Comparison of ENCODE assay signal across 10 mouse cellular contexts in the genomic region with DNA sequence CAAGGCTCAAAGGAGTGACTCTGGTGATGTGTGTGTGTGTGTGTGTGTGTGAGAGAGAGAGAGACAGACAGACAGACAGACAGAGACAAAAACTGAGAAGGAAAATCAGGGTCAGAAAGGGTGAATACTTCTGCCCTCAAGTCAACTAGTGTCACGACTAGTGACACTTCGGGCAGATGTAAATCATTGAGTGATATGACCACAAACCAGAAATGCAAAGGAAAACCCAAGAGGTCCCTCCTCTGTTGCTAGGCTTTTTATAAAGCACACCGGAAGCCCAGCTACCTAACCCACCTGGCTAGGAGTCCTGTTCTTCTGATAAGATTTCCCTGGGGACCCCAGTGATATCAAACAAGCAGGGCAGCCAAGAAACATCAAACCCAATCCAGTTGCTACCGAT. TPM values are rescaled to one million over a fixed set of nuclear protein-coding genes. Genes with fewer than 3 reads are reported as not detected.
A peak's percentile ranks its signal among the peaks of the same experiment; 100 is the strongest.
DNase-seq lines count a peak whose midpoint lies in the region; ATAC-seq and TF ChIP-seq lines count a peak whose summit lies in the region.
"Had no signal": no experiment of that assay in that cellular context is flagged by ENCODE, and none has a peak within 500 bp of the region (broad histone marks: within the 10 kb centered on the region; RNA-seq: fewer than 3 reads in every experiment).

No protein-coding gene starts in this region.

- peaks cover 11% of the 10 kb centered on the region for H3K4me1 ChIP-seq in lung, adult 2 months (ENCODE audit: control insufficient read depth, insufficient read depth, low read length)
- peaks cover 37% of the 10 kb centered on the region for H3K4me1 ChIP-seq in brown adipose tissue, adult 24 weeks (ENCODE audit: control insufficient read depth, insufficient read depth, insufficient read length, low read length)
- H3K4me1 ChIP-seq in hindbrain, embryonic 14.5 days (replicated peaks; ENCODE audit: control insufficient read depth, insufficient read depth, low read length): peaks cover 38% of the 10 kb centered on the region
- 0 out of 2 replicates have a peak, but pooled peaks cover 7% of the 10 kb centered on the region for H3K4me1 ChIP-seq in kidney, adult 2 months (ENCODE audit: control insufficient read depth, insufficient read depth, low read length)

- peak overlapping the region; percentile 27 for H3K4me3 ChIP-seq in lung, adult 2 months (replicated peaks; ENCODE audit: extremely low read depth, low read depth, low read length)
- H3K4me3 ChIP-seq in brown adipose tissue, adult 24 weeks (ENCODE audit: insufficient read depth, low read depth, low read length): peak overlapping the region; percentile 95
- H3K4me3 ChIP-seq in hindbrain, embryonic 14.5 days (replicated peaks; ENCODE audit: low read length): peak overlapping the region; percentile 83
- H3K4me3 ChIP-seq in myocyte: peak overlapping the region; percentile 70
- no peak overlapping the region for H3K4me3 ChIP-seq in kidney, adult 2 months (ENCODE audit: insufficient read depth, low read depth, low read length)

- no peaks in the 10 kb centered on the region for H3K36me3 ChIP-seq in hindbrain, embryonic 14.5 days (replicated peaks; ENCODE audit: control insufficient read depth, insufficient read depth)
- H3K36me3 ChIP-seq in myocyte (ENCODE audit: control insufficient read depth, insufficient read depth): no peaks in the 10 kb centered on the region
- no peaks in the 10 kb centered on the region for H3K36me3 ChIP-seq in kidney, adult 2 months (ENCODE audit: control insufficient read depth, insufficient read depth, low read length)

- H3K4me2 ChIP-seq in hindbrain, embryonic 14.5 days (replicated peaks): peak overlapping the region; percentile 78
- H3K4me2 ChIP-seq in myocyte (ENCODE audit: low read depth): peak overlapping the region; percentile 95

- no peaks in the 10 kb centered on the region for H3K9me3 ChIP-seq in hindbrain, embryonic 14.5 days (ENCODE audit: control insufficient read depth, low read length)

- peaks cover 60% of the 10 kb centered on the region for H3K79me2 ChIP-seq in myocyte (ENCODE audit: control insufficient read depth, insufficient read depth)

- no peak for DNase-seq in lung, adult 2 months
- no peak for DNase-seq in lung, adult 18-20 months
- DNase-seq in hindbrain, embryonic 14.5 days (ENCODE audit: low spot score): no peak
- DNase-seq in ovary, adult 18-20 months (ENCODE audit: low spot score): no peak
- no peak for DNase-seq in kidney, adult 2 months
- no peak for DNase-seq in kidney, adult 9 months
- DNase-seq: adrenal gland, postnatal 14 days; gastrocnemius, postnatal 14 days had no signal

- TF ChIP-seq POLR2A in lung, adult 2 months (IDR thresholded peaks at IDR 0.05; ENCODE audit: borderline replicate concordance, extremely low read depth, low read depth, low read length): no peak
- no peak for TF ChIP-seq POLR2A in myocyte (IDR thresholded peaks at IDR 0.05; ENCODE audit: insufficient read length, low read depth)
- TF ChIP-seq POLR2A in kidney, adult 2 months (IDR thresholded peaks at IDR 0.05; ENCODE audit: low read depth, low read length): no peak

- ATAC-seq in hindbrain, embryonic 14.5 days (ENCODE audit: low FRiP score): no peak

- 43% methylated on average over 4 of the region's 4 CpGs for WGBS in lung, adult 2 months
- 68% methylated on average over 4 of the region's 4 CpGs for WGBS in hindbrain, embryonic 14.5 days
- WGBS in kidney, adult 2 months: 70% methylated on average over 4 of the region's 4 CpGs

- no peaks in the 10 kb centered on the region for H3K27me3 ChIP-seq in hindbrain, embryonic 14.5 days (ENCODE audit: control insufficient read depth, insufficient read depth, low read length)
- H3K27me3 ChIP-seq in myocyte (ENCODE audit: control insufficient read depth, insufficient read depth, insufficient read length): no peaks in the 10 kb centered on the region
- H3K27me3 ChIP-seq in kidney, adult 2 months (replicated peaks; ENCODE audit: control insufficient read depth, insufficient read depth, low read length): no peaks in the 10 kb centered on the region

- peak overlapping the region; percentile 39 for H3ac ChIP-seq in myocyte (ENCODE audit: control insufficient read depth, insufficient read length)

- no peak for TF ChIP-seq CTCF in lung, adult 2 months (IDR thresholded peaks at IDR 0.05; ENCODE audit: insufficient read depth, low read length)
- no peak for TF ChIP-seq CTCF in kidney, adult 2 months (conservative IDR thresholded peaks at IDR 0.05; ENCODE audit: insufficient read depth, insufficient read length, low read depth, low read length)

- peak overlapping the region; percentile 81 for H3K9ac ChIP-seq in hindbrain, embryonic 14.5 days

- peak overlapping the region; percentile 87 for H3K27ac ChIP-seq in brown adipose tissue, adult 24 weeks (replicated peaks; ENCODE audit: low read depth, low read length)
- H3K27ac ChIP-seq in hindbrain, embryonic 14.5 days: peak overlapping the region; percentile 94; the same call in 1 of the 2 replicates
- H3K27ac ChIP-seq in kidney, adult 2 months (ENCODE audit: insufficient read depth, low read depth, low read length): no peak overlapping the region

TF ChIP-seq in myocyte, 11 proteins besides CTCF, POLR2A, EP300 and RAD21:
- TF ChIP-seq USF1 (IDR thresholded peaks at IDR 0.05; ENCODE audit: low read depth): no peak
- TF ChIP-seq E2F4 (IDR thresholded peaks at IDR 0.05; ENCODE audit: insufficient read depth): no peak
- TF ChIP-seq TCF12 (IDR thresholded peaks at IDR 0.05; ENCODE audit: insufficient read depth, poor library complexity, severe bottlenecking): no peak
- TF ChIP-seq MAX (IDR thresholded peaks at IDR 0.05; ENCODE audit: low read depth): no peak
- no peak for TF ChIP-seq REST (IDR thresholded peaks at IDR 0.05; ENCODE audit: insufficient read depth, insufficient read length)
- no peak for TF ChIP-seq MYOD1 (IDR thresholded peaks at IDR 0.05; ENCODE audit: control insufficient read depth in 1 of 3, insufficient read length in 2 of 3, low read depth in 2 of 3)
- no peak for TF ChIP-seq POLR2AphosphoS2 (IDR thresholded peaks at IDR 0.05; ENCODE audit: insufficient read length, low read depth)
- no peak for TF ChIP-seq CEBPB (IDR thresholded peaks at IDR 0.05; ENCODE audit: insufficient read depth, poor library complexity, severe bottlenecking)
- TF ChIP-seq SRF (IDR thresholded peaks at IDR 0.05; ENCODE audit: control insufficient read depth, insufficient read length, low read depth): no peak
- TF ChIP-seq TCF3 (IDR thresholded peaks at IDR 0.05; ENCODE audit: insufficient read length, low read depth): no peak
- TF ChIP-seq MYOG (IDR thresholded peaks at IDR 0.05; ENCODE audit: control insufficient read depth in 1 of 3, insufficient read depth in 1 of 3, insufficient read length in 2 of 3, low read depth in 2 of 3): no peak

RNA-seq across cellular contexts. Expression of a gene that starts 2.3 kb away (rescaled TPM):
- polyA plus RNA-seq in lung, adult 2 months (2012; rRNA removed): 37.1 and 43.5 TPM in 2 replicates
- polyA plus RNA-seq in brown adipose tissue, adult 24 weeks (2012; ENCODE audit: insufficient read depth, insufficient read length, missing spikeins): 9.7 and 13.9 TPM in 2 replicates
- 32.6 and 37.3 TPM in 2 replicates for polyA plus RNA-seq in hindbrain, embryonic 14.5 days (2014; fragmentation: Nextera tagmentation; extraction: Ambion mirVana)
- polyA plus RNA-seq in myocyte (2012; fragmentation: generic; extraction: Trizol): 39.6 TPM
- polyA plus RNA-seq in kidney, adult 2 months (2012; rRNA removed): 9.4 and 10.8 TPM in 2 replicates

RNA-seq across cellular contexts. Expression of a gene that starts 30.6 kb away (rescaled TPM):
- polyA plus RNA-seq in lung, adult 2 months (2012; rRNA removed): 1.7 and 2.5 TPM in 2 replicates
- polyA plus RNA-seq in brown adipose tissue, adult 24 weeks (2012; ENCODE audit: insufficient read depth, insufficient read length, missing spikeins): not detected in 2 replicates
- polyA plus RNA-seq in hindbrain, embryonic 14.5 days (2014; fragmentation: Nextera tagmentation; extraction: Ambion mirVana): 0.73 and 1.7 TPM in 2 replicates
- 0.02 TPM for polyA plus RNA-seq in myocyte (2012; fragmentation: generic; extraction: Trizol)
- not detected in 2 replicates for polyA plus RNA-seq in kidney, adult 2 months (2012; rRNA removed)
